Mouse (Mus musculus) common myeloid progenitor, adult 5-6 weeks (primary cell): Measurements from ENCODE around the gene Cdh13. TPM values are rescaled to one million over a fixed set of nuclear protein-coding genes. Genes with fewer than 3 reads are reported as not detected.

Experiments
- ATAC-seq: replicated peaks from 2 replicates; pipeline ENCODE4 v1.8.0; 2016; ENCODE audit warnings: low read depth, mild to moderate bottlenecking, moderate TSS enrichment, inconsistent platforms; ENCODE audit not compliant: poor library complexity, severe bottlenecking
- total RNA-seq: library from RNA; stranded (forward); fragments of 200-1000, 187-1606 nt; gene quantifications from 2 replicates; pipeline ENCODE4 v1.2.3, GENCODE M21; 2017

Cdh13 gene
- total RNA-seq, 1 experiment from 2014 or later, result not detected

DNA sequence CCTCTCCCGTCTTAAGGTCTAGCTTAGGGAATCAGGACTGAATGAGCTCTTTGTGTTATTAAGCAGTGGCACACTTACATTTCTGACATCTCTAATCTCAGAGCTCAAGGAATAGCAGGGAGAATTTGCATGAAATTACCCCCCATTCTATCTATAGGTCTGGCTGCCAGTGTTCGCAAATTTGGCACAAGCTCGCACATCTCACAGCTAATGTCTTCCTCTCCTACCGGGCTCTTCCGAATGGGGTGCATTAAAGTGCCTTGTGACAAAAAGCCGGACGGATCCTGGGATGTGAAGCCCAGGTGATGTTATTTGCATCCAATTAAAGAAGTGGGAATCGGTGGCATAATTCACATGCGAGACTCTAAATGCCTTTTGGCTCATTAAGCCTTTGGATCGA, 153.6 kb downstream of the Cdh13 start:
- ATAC-seq, result no peak

DNA sequence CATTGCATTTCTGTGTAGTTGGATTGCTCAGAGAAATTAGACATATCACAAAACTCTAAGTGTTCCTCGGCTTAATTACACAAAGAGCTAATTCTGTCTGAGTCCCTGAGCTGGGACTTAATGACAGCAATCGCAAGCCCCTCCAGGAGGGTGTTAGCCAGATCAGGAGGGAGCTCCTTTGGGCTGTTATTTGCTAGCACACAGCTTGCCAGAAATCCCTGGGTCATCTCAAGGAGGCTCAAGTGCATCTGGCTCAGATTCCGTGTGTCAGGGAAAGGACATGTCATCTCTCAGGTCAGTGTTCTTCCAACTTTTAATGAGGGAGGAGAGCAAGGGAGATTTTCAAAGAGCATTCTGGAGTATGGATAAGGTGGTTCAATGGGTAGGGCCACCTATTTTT, 154.3 kb downstream of the Cdh13 start:
- no peak for ATAC-seq

DNA sequence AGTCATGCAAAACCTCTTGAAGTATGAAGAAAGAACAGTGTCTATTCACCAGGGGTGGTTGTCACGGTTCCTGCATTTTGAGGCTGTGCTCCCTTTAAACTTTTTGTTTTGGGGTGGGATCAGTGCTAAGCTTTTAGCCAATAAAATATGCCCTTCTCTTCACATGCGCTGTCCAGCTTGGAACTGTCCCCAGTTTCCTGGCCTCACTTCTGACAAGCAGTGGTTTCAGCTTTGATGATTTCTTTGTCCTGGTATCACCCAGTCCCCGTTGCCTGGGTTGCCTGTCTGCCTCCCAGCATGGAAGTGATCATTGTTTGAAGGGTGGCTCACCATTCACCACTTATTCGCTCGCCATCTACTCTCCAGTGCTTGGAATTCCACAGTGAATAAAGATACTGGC, 156.3 kb downstream of the Cdh13 start:
- no peak for ATAC-seq

GRCm38 (mm10) chr8:118443361-118443760, 159.8 kb downstream of the Cdh13 start:
- no peak for ATAC-seq

DNA sequence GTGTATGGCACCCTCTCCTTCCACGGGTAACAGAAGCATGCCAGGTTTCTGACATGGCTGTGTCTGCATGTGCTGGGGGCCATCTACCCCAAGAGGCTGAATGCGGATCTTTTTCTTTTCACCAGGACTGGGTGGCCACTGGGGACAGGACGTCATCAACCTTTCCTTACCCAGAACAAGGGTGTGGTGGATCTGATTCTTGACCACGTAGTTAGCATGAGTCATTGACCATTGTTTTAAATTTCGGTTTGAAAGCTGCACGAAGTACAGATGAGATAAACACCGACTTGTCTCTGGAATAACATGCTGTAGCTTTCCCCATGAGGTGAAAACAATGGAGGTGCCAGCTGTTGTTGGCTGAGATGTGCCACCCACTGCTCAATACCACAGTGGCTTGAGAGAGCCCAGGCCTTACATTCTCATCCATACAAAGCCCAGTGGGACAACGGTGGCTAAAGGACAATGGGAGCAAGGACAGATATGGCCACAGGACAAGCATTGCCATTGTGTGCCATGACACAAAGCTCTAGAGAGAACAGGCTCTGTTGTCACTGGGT, 161.2 kb downstream of the Cdh13 start:
- ATAC-seq, result no peak

DNA sequence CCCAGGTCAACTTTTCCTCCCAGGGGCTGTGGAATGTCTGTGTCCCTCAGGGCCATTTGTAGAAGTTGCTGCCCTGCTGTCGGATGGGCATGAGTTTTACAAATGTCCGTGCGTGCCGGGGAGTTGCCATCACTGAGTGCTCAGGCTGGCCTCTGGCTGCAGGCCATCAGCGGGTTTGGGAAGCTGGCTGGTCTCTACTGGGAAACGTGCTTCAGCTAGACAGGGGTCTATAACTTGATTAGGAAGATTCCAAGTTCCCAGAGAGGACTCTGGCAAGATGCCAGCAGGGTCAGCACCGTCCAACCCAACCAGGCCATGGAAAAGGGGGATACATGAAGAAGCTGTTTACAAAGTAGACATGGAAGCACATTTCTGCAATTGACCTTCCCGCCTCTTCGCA, 163.0 kb downstream of the Cdh13 start:
- no peak for ATAC-seq

GRCm38 (mm10) chr8:118448011-118448410, 164.5 kb downstream of the Cdh13 start:
- ATAC-seq, result no peak

DNA sequence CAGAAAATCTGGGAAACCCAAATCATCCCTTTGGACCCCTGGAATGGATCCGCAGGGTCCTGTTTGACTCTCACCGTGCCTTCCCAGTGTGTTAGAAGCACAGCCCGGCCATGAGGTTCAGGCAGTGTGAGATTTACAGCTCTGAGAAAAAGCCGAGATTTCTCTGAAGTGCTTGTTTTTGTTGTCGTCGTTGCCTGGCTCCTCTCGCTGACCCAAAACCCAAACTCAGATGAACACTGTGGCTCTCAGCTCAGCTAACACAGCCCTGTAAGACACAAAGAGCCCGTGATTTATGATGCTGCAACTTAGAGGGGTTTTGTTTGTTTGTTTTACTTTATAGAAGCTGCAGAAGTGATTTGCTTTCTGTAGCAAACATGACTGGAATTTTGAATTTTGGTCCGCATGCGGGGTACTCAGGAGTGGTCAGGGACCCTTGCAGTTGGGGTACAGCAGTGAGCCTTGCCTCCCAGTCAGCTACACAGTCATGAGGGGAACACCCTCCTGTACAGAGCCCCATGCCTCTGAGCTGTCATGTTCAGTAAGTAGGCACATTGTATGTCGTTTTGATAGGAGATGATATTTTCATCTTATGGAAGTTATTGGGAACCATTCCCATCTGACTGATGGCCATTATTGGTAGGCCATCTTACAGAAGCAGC, 169.0 kb downstream of the Cdh13 start:
- no peak for ATAC-seq

GRCm38 (mm10) chr8:118455245-118455644, 171.7 kb downstream of the Cdh13 start:
- no peak for ATAC-seq

- ATAC-seq, result no peak
Measured at GRCm38 (mm10) chr8:118465330-118465948, 181.9 kb downstream of the Cdh13 start.

- no peak for ATAC-seq
Measured at GRCm38 (mm10) chr8:118477587-118477986, 194.1 kb downstream of the Cdh13 start.

DNA sequence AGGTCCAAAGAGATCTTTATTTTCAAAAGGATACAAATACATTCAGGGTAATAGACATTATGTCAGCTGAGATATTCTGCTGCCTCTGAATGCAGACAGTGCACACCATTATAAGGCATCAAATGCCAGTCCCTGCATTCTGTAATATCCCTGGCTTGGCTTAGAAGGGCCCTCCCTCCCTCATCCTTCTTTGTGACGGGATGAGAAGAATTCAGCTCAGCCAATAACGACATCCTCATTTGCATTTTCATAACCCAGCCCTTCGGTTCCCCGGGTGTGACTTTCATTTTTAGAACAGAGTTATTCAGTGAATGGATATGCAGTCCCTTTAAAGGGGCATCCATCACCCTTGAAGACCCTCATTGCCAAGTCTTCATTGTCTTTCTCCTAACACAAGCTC, 205.2 kb downstream of the Cdh13 start:
- ATAC-seq, result no peak

DNA sequence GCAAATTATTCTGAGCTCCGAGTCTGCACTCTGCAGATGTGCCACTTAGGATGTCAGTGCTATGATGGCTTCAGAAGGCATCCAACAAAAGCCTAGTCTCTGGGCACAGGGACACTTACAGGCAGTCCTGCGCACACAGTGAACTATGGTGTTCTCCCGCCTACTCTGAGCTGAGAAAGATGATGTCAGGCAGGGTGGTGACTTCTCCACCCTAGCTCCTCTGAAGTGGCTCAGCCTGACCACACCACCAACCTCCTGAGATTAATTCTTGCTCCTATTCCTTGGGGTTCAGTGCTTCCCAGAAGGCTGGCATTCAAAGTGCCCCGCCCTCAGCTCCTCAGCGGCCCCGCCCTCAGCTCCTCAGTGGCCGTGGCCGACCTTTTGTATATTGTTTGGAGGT, 219.0 kb downstream of the Cdh13 start:
- ATAC-seq, result no peak

- ATAC-seq, result no peak
Measured at GRCm38 (mm10) chr8:118509426-118509825, 225.9 kb downstream of the Cdh13 start.

DNA sequence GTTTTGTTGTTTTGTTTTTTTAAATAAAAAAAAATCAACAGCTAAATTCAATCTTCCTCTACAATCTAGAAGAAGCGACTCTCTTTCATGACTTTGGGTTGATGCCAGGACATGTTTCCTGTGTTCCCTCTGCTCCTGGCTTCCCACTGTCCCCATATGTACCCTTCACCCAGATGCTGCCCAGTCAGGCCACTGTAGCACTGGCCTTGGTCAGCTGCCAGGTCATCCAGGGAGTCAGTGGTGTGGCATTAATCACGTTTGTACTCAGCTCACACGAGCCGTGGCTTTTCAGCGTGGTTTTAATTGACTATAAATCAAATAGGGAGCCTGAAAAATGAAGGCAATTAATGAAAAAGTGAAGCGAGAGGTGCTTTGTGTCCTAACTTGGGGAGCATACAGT, 229.7 kb downstream of the Cdh13 start:
- no peak for ATAC-seq

DNA sequence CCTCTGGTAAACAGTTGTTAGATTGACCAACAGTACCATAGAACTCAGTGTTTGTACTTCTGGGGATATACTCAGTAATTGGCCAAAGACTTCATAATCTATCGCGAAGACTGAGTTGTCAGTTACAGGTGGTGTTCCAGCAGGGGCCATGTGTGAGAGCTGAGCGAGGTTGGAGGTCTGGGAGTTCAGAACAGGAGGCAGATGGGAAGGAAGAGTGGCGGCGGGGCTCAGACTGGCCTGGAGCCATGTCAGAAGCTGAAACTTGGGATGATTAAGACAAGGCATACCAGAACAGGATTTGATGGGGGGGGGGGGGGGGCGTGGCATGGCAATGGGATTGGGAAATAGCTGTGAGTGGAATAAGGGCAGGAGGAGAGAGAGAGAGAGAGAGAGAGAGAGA, 232.1 kb downstream of the Cdh13 start:
- no peak for ATAC-seq

- ATAC-seq, result no peak
Measured at GRCm38 (mm10) chr8:118517071-118517470, 233.5 kb downstream of the Cdh13 start.

DNA sequence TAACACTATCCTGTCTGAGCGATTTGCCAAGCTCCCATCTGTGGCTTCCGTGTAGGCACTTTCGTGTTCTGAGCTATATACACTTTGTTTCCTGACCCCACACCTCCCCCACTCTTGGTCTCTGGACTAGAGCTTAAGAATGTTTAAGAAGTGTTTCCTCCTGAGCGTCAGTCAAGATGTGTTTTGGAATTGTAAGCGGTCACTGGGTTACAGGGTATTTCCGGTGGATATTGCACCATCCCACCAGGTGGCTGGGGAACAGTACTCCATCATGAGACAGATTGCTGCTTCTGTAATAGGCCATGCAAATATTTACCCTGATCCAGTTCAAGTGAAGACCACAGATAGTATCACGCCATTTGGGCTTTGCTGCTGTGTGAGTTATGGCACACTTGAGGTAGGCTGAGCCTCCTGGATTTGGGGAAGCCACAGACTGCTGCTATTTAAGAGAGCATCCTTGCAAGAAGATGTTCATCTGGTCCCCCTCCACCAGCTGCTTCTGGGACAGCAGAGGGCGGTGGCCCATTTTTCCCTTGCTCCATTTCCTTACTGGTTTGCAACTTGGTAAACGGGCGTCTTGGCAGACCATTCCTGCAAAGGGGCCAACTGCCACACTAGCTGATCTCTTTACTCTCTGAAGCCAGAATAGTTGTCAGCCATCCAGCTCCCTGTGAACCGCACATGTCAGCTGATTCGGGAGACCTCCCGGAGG, 234.7 kb downstream of the Cdh13 start:
- no peak for ATAC-seq

- ATAC-seq, result no peak
Measured at GRCm38 (mm10) chr8:118518742-118519102, 235.2 kb downstream of the Cdh13 start.

DNA sequence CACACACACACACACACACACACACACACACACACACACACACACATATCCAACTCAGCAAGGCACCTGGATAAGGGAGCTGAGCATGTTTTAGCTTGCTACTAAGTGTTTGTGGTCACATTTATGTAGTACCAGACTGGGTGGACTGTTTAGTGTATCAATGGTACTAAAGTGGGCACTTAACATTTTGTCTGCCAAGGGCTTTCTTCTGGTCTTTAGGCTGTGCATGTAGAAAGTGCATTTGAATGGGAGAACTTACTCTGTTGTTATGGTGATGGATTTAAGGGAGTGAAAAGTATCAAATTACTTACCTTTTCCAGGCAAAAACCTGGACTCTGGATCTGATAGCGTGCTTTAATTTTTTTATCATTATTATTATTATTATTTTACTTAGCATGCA, 240.4 kb downstream of the Cdh13 start:
- ATAC-seq, result no peak

- no peak for ATAC-seq
Measured at GRCm38 (mm10) chr8:118538816-118539558, 255.5 kb downstream of the Cdh13 start.
